Mouse (Mus musculus): Measurements from ENCODE around the gene Kif4.

Kif4 gene

DNA sequence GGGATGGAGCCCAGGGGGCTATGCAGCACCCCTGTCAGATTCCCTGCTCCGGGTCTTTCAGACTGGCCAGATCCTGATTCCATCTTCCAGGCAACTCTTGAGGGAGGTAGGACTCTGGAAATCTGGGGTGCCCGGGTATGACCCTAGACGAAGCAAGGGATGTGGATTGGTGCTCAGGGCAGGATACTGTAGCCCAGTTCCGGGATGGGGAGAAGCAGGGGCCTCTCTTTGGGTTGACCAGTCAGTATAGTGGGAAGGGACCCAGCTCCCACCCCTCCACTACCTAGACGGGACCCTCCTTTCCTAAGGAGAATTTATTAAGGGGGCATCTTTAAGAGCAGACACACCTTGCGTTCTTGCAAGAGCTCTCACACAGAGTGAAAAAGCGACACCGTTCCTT lies 104.7 kb downstream of the Kif4 start:
- DNase-seq (ENCODE audit: low spot score) = no peak

GRCm38 (mm10) chrX:100734359-100734758 lies 108.8 kb downstream of the Kif4 start:
- no peak for DNase-seq (ENCODE audit: low spot score)

- peak; percentile 29 for DNase-seq (ENCODE audit: low spot score)
These were observed 113.4 kb downstream of the Kif4 start for GRCm38 (mm10) chrX:100738918-100739317.

- no peak for DNase-seq (ENCODE audit: low spot score)
These were observed 113.9 kb downstream of the Kif4 start for GRCm38 (mm10) chrX:100739443-100739842.

DNA sequence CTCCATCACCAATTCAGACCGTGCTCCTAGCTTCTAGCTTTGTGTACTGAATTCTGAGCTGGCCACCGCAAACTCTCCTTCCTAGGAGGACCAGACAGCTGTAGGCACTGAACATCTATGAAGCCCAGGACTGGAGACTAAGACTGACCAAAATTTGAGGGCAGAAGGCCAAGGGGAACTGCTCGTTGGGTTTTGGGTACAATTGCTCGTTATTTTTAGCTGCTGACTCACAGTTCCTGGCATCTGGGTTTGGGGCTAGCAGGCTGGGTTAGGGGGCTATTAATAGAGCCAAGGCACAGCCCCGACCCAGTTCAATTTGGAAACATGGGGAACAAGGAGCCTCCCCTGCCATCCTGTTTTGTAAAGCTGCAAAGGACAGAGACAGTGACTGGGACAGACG lies 115.2 kb downstream of the Kif4 start:
- no peak for DNase-seq (ENCODE audit: low spot score)

DNA sequence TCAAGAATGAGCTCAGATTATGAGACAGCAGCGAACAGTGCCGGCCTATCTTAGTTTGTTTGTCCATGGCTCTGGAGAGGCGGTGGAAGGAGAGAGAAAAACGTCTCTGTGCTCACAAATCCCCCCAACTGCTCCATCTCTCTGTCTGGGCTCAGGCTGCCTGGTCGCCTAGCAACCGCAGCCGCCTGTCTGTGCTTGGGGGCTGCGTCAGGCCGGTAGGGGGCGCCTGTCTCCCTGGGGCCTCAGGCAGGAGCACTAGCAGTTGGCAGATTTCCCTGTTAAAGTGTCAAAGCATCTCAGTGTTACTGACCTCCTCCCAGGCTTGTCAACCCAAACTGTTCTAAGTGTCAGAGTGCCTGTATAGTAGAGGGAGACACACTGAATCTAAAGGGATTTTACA lies 116.4 kb downstream of the Kif4 start:
- peak; percentile 29 for DNase-seq (ENCODE audit: low spot score)

GRCm38 (mm10) chrX:100765855-100766254 lies 140.3 kb downstream of the Kif4 start:
- DNase-seq (ENCODE audit: low spot score) = no peak

- DNase-seq (ENCODE audit: low spot score) = no peak
These were observed 141.8 kb downstream of the Kif4 start, which contains the start of gene Dlg3 for GRCm38 (mm10) chrX:100767181-100767884. Dlg3 (plus strand) TSS chrX:100767722.

DNA sequence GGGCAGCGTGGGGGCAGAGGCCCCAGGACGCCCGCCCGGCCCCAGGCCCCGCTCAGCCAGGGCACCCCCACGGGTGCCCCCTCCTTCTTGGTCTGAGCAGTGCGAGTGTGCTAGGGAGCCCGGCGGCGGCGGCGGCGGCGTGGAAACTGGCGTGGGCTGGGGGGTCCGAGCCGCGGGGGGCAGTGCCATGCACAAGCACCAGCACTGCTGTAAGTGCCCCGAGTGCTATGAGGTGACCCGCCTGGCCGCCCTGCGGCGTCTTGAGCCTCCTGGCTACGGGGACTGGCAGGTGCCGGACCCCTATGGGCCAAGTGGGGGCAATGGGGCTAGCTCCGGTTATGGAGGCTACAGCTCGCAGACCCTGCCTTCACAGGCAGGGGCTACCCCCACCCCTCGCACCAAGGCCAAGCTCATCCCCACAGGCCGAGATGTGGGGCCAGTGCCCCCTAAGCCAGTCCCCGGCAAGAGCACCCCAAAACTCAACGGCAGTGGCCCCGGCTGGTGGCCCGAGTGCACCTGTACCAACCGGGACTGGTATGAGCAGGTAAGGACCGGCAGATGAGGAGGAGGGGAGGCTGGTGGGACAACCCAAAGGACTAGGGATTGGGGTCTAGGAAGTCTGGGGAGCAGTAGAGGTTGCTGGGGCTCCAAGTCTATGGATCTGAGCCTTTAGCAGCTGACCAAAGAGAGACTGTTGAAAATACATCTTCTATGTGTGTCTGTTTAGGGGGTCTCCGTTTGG lies 142.5 kb downstream of the Kif4 start:
- no peak for DNase-seq (ENCODE audit: low spot score)

- no peak for DNase-seq (ENCODE audit: low spot score)
These were observed 143.7 kb downstream of the Kif4 start for GRCm38 (mm10) chrX:100769281-100769680.

GRCm38 (mm10) chrX:100774341-100774811 lies 148.8 kb downstream of the Kif4 start:
- peak; percentile 31 for DNase-seq (ENCODE audit: low spot score)

- DNase-seq (ENCODE audit: low spot score) = no peak
These were observed 149.9 kb downstream of the Kif4 start for GRCm38 (mm10) chrX:100775405-100775804.

- DNase-seq (ENCODE audit: low spot score) = no peak
These were observed 151.0 kb downstream of the Kif4 start for GRCm38 (mm10) chrX:100776494-100776893.
